Mouse (Mus musculus) cerebellum, postnatal 25 days (tissue): ENCODE data around the gene Frrs1.
"Not testable (repeated sequence)": the region's sequence is repeated elsewhere in the genome, so short reads cannot be mapped to it uniquely, and the experiment has no call there.

Source experiments
- DNase-seq, 2 experiments: peaks; one replicate each; pipeline ENCODE4 v3.0.0; 2021; ENCODE audit warnings: mixed read lengths in 2 of 2

Frrs1 gene

GRCm38 (mm10) chr3:116858941-116859685 lies at the start of gene Frrs1:
Gene Frrs1, plus strand, starts transcription at chr3:116859464.
- DNase-seq, result no peak

DNA sequence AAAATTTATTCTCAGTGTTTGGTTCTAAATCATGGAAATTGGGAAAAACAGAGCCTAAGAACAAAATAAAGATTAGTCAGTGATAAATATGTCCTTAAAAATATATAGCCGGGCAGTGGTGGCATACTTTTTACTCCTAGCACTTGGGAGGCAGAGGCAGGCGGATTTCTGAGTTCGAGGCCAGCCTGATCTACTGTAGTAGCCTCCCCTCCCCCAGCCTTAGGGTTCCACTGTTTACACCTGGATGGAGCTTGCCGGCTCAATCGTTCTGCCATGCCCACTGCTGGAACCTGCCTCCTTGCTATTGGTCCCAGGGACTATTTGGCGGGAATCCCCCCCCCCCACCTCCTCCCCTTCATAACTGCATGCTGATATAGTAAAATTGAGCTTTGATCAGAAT lies 48.9 kb upstream of the Frrs1 start:
- not testable (repeated sequence) for DNase-seq

DNA sequence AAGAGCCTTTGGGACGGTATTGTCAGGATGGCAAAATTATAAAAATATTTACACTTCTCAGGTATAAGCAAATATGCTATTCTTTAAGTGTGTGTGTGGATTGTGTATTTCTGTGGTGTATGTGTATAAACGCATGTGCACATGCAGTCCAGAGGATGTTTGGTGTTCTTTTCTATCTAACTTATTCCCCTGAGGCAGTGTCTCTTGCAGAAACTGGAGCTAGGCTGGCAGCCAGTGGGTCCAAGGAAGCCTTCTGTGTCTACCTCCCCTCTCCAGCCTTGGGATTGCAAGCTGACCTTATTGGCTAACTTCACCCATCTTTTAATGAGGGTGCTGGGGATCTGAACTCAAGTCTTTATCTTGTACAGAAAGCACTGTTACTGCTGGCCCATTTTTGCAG lies 46.3 kb upstream of the Frrs1 start:
- DNase-seq, result no peak

GRCm38 (mm10) chr3:116815305-116815797 lies 43.9 kb upstream of the Frrs1 start:
- no peak for DNase-seq

GRCm38 (mm10) chr3:116815916-116816315 lies 43.3 kb upstream of the Frrs1 start:
- DNase-seq, result no peak

DNA sequence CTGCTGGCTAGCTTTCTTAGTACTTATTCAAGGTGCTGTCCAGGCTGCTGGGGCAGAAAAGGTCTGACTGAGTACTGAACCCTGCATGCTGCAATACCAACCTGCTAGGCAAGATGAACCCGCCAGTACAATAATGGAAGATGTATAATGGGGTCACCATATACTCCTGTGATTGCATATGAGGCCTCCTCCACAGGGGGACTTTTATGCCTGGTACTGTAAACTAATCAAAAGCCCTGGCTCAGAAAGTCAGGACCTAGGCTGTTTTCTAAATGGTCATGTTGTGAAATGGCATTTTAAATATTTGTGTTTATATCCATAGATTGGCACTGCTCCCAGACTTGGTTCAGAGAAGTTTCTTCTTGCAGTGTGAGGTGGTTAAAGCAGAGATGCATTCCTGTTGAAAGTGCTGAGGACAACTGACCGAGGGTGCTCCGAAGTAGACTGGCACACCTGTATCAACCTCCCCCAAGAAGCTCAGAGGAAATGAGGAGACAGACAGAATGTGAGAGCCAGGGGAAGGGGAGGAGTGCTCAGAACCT lies 42.5 kb upstream of the Frrs1 start:
- no peak for DNase-seq

DNA sequence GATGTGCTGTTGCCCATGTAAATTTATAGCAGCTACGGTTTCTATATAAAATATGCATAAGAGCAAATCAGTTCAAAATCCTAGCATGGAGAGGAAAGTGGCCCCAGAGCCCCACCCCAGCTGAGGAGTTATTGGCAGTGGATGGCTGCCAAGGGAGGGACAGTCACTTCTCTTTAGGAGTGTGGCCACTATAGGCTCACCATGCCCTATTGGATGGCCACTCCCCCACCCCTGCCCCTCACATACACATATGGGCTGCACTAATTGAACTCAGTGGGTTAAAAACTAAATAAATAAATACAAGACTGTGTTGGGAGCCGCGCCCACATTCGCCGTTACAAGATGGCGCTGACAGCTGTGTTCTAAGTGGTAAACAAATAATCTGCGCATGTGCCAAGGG lies 42.0 kb upstream of the Frrs1 start:
- no peak for DNase-seq

DNA sequence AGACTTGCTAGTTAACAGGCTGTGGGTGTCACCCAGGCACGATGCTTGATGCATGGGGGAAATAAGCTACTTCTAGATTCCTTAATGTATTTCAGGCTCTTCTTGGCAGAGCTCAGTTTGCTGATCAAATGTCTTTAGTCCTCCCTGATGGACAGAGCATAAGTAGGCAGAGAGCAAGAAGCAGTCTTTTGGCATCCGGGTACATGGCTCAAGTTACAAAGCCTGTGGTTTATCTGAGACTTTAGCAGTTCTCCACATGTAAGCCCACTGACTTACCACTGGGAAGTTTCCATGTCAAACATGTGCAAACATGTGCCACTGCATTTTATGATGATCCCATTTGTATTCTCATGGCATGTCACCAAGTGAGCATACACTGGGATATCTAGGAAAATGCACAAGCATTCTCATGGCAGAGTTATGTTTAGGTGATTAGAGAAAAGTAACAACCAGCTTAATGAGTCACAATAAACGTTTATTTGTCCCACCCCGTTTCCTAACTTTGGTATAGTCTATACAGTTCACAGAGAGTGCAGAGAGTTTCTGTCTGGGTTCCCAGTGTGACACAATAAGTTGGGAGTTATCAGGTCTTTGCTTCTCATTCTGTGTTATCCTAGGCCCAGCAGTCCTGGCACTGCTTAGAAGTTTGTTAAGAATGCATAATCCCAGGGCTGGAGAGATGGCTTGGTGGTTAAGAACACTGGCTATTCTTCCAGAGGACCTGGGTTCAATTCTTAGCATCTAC lies 32.6 kb upstream of the Frrs1 start:
- DNase-seq, result no peak

GRCm38 (mm10) chr3:116829274-116829920 lies 29.9 kb upstream of the Frrs1 start:
- no peak for DNase-seq

DNA sequence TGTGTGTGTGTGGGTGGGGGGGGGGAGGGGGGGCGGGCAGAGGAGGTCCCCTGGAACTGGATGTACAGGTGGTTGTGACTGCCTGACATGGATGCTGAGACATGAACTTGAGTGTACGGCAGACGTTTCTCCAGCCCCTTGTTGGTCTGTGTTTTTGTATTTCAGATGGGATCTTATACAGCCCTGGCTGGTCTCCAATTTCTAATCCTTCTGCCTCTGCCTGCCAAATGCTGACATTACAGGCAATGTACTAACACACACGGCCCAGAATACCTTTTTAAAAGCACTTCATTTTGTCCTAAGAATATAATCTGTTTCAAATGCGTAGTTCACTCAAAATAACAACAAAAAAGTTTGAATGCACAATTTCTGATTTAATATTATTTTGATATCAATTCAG lies 27.9 kb upstream of the Frrs1 start:
- DNase-seq, result no peak

GRCm38 (mm10) chr3:116832526-116833310 lies 26.5 kb upstream of the Frrs1 start:
- no peak for DNase-seq

GRCm38 (mm10) chr3:116833491-116833890 lies 25.8 kb upstream of the Frrs1 start:
- DNase-seq, result no peak

DNA sequence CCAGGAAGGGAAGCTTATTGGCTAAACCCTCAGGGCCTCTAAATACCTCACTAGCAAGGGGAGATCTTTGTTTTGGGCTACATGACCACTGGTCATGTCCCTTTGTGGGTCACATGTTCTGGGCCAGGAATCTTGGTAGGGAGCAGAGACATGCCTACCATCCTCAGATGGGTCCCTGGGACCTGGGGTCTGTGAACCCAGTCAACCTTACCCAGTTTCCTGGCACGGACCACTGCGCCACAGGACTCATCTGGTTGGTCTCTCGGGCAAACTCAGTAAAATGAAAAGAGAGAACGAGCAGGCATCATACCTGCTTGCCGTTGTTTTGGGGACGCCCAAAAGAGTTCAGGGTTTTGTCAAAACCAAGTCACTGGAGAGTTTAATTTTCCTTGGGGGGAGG lies 25.0 kb upstream of the Frrs1 start:
- no peak for DNase-seq

DNA sequence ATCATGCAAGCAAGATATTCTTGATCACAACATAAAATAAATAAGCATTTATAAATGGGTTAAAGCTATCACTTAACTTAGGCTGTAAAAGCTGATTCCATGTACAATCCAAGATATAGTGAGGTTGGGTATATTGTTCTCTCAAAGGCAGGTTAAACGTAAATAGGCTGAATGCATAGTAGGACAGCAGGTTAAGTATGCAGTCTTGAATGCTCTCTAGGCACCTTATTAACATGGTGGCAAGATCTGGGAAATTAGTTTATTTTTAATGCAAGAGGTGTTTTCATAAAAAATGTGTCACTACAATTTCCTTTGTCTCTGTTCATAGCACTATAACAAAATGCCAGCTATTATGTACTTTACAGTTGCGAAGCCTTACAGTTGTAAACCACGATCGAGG lies 23.9 kb upstream of the Frrs1 start:
- no peak for DNase-seq

- peak; percentile 83 to 90 for DNase-seq
These were observed 23.2 kb upstream of the Frrs1 start for GRCm38 (mm10) chr3:116835770-116836680.

GRCm38 (mm10) chr3:116836681-116837475 lies 22.4 kb upstream of the Frrs1 start:
- DNase-seq, result no peak

DNA sequence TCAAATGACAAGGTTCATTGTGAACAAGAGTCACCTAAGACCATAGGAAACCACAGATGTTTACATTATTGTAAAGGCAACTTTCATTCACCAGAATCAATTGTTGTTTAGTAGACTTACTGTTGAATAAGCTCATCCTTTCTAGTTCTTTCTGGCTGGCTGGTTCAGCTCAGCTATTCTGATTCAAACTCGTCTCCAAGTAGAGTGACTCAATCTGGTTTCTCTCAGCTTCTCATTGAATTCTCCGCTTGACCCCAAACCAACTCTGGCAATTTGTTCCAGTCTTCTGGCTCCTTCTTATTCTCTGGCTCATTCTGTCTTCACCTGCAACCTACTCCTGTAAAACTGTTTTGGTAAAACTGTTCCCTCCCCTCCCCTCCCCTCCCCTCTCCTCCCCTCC lies 18.0 kb upstream of the Frrs1 start:
- DNase-seq, result no peak

DNA sequence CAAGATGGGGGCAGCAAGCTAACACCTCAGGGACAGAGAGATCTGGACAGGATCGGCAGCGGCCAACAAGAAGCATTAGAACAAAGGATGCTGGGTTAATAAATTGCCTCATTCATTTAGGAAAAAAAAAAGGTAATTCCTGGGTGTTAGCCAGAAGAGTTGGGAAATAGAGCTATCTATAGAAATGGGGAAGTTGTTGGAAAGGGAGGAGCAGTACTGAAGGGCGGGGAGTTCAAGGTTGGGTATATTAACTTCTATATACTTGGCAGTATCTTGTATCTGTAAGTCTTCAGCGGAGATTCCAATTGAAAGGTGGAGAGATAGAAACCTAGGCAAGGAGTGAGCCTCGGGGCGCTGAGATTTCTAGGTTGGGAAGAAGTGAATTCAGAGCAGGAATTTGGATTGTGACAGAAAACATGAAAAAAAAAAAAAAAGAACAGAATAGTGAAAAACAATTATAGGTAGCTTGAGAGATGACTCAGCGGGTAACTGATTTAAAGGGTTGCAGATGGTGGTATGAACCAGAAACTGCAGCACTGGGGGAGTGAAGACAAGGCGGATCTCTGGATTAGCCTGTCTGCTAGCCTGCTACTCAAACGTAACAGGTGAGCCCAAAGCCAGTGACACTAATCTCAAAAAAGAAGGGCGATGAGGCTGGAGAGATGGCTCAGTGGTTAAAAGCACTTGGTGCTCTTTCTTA lies 14.2 kb upstream of the Frrs1 start:
- no peak for DNase-seq

GRCm38 (mm10) chr3:116846084-116846483 lies 13.2 kb upstream of the Frrs1 start:
- DNase-seq, result no peak

DNA sequence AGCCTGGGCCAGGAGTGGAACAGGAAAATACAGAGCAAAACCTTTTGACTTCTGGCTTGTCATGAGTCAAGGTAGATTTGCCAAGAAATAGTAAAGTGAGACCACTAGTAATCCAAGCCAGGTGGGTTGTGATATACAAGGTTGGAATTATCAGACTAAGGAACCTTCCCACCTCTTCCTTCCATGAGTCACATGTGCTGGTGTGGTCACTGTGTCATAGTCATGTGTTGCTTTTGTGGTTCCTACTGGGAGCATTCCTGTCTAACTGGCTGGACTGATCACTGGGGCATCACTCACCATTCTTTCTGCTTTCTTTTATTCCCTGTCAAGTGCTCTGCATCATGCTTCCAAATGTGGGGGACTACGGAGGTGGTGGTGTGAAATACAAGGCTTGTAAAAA lies 11.2 kb upstream of the Frrs1 start:
- no peak for DNase-seq
